Mouse (Mus musculus) forebrain, postnatal 0 days (tissue): ENCODE data around the gene Prr5l. TPM values are rescaled to one million over a fixed set of nuclear protein-coding genes. Genes with fewer than 3 reads are reported as not detected.
A peak's percentile ranks its signal among the peaks of the same experiment; 100 is the strongest.

ENCODE experiments used
- ATAC-seq: fragments of 200-750 bp; cut with Nextera tagmentation; 2 replicates; pipeline ENCODE4 v1.8.0; 2017; ENCODE audit warnings: mild to moderate bottlenecking, moderate library complexity
- DNase-seq: peaks from one replicate; pipeline ENCODE4 v3.0.0-alpha.2; 2015
- H3K27ac ChIP-seq: fragments of 300-500 bp; sonication (generic); 2 replicates; pipeline ENCODE4 v1.5.1; 2014; ENCODE audit warnings: low read depth, mild to moderate bottlenecking, antibody characterized with exemption, low read length, moderate library complexity, mixed read lengths
- H3K27me3 ChIP-seq: fragments of 300-500 bp; sonication (generic); 2 replicates; pipeline ENCODE4 v1.6.1; 2014; ENCODE audit warnings: mild to moderate bottlenecking, low read length, mixed read lengths; ENCODE audit not compliant: insufficient read depth
- H3K36me3 ChIP-seq: fragments of 300-500 bp; sonication (generic); 2 replicates; pipeline ENCODE4 v1.6.1; 2014; ENCODE audit warnings: mild to moderate bottlenecking, moderate library complexity; ENCODE audit not compliant: insufficient read depth
- H3K4me1 ChIP-seq: fragments of 300-500 bp; sonication (generic); 2 replicates; pipeline ENCODE4 v1.6.1; 2014; ENCODE audit warnings: antibody characterized with exemption; ENCODE audit not compliant: insufficient read depth
- H3K4me2 ChIP-seq: fragments of 300-500 bp; sonication (generic); 2 replicates; pipeline ENCODE4 v1.6.1; 2014; ENCODE audit warnings: low read depth, mild to moderate bottlenecking, moderate library complexity
- H3K4me3 ChIP-seq: fragments of 300-500 bp; sonication (generic); 2 replicates; pipeline ENCODE4 v1.5.1; 2014; ENCODE audit warnings: low read depth, low read length, mixed read lengths
- H3K9ac ChIP-seq: fragments of 300-500 bp; sonication (generic); 2 replicates; pipeline ENCODE4 v1.6.1; 2014; ENCODE audit warnings: mild to moderate bottlenecking
- H3K9me3 ChIP-seq: fragments of 300-500 bp; sonication (generic); 2 replicates; pipeline ENCODE4 v1.6.1; 2016; ENCODE audit warnings: low read length
- CTCF ChIP-seq: sonication (generic); IDR thresholded peaks from 2 replicates; pipeline ENCODE4 v1.5.1; 2016; ENCODE audit warnings: antibody characterized with exemption, control low read depth, low read depth
- WGBS: fragments of 180-500 bp; shearing (Covaris S2); extraction: QIAGEN DNeasy Blood & Tissue Kit; methylation state at CpG from one replicate; pipeline ENCODE4 v1.1.7; 2014; 5-methylcytosine and 5-hydroxymethylcytosine counted together
- polyA plus RNA-seq: library from polyadenylated mRNA; unstranded; fragments of >200 nt; fragmentation: Nextera tagmentation; extraction: Ambion mirVana; gene quantifications from 2 replicates; pipeline ENCODE4 v1.2.1, GENCODE M21; 2015
- total RNA-seq: library from RNA; depleted of rRNA; stranded (reverse); fragments of >200 nt; gene quantifications from 2 replicates; pipeline ENCODE4 v1.2.3, GENCODE M21; 2014

The Prr5l gene
- total and polyA plus RNA-seq, 2 experiments from 2014 or later: 4.2 to 5.6 TPM

DNA sequence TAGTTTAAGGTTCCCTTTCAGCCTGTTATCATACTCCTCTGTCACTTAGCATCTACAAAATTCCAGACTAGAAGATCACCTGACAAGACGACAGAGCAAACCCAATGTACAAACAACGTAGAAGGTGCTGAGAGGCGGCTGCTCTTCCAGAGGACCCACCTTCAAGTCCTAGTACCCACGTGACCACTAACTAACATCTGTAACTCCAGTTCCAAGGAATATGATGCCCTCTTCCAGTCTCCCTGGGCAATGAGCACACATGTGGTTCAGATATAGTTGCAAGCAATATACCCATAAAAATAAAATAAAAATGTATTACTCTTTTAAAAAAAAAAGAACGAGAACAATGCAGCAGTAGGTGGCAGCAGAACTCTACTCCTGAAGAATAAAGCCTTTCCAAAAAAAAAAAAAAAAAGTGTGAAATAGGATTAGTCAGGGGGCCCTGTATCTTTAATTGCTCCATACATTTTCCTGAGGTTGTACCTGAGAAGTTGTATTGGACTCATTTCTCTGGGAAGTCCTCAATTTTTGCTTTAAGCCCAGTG lies 176.8 kb downstream of the Prr5l start:
- Histone ChIP-seq H3K36me3 (0 out of 2 replicates have a peak, but pooled peaks cover under 1% of the 10 kb centered on the region), H3K27ac (no peak overlapping the region), H3K4me1 (no peaks in the 10 kb centered on the region), H3K4me3 (no peak overlapping the region), H3K9me3 (no peaks in the 10 kb centered on the region), H3K9ac (no peak overlapping the region), H3K27me3 (no peaks in the 10 kb centered on the region), H3K4me2 (no peak overlapping the region)
- DNase-seq (peak; percentile 66), ATAC-seq (no peak)
- TF ChIP-seq CTCF: peak; percentile 67
- 46% methylated on average over 5 of the region's 5 CpGs for WGBS

DNA sequence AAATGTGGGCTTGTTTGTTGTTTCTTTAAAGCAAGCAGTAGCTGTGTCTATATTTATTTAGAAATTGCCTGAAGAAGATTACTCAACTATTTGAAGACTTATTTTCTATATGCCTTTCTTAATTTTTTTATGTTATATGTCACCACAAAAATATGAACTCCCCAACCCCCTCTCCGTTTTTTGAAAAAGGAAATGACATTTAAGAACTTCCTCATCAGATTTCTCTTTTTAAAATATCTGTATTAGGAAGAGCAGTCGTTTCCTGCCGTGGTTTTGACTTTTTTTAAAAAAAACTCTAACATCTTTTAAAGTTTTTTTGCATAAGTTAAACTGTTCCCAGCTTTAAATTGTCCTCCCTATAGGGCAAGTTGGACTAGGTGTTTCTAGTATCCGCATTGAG lies 183.5 kb downstream of the Prr5l start:
- ATAC-seq: no peak
- Histone ChIP-seq H3K4me1 (no peaks in the 10 kb centered on the region), H3K36me3 (peaks cover 42% of the 10 kb centered on the region), H3K9ac (no peak overlapping the region), H3K4me2 (no peak overlapping the region), H3K27ac (no peak overlapping the region), H3K4me3 (no peak overlapping the region), H3K27me3 (no peaks in the 10 kb centered on the region), H3K9me3 (no peaks in the 10 kb centered on the region)
- WGBS: 94% methylated on average over 4 of the region's 4 CpGs
- no peak for TF ChIP-seq CTCF
- DNase-seq: no peak

DNA sequence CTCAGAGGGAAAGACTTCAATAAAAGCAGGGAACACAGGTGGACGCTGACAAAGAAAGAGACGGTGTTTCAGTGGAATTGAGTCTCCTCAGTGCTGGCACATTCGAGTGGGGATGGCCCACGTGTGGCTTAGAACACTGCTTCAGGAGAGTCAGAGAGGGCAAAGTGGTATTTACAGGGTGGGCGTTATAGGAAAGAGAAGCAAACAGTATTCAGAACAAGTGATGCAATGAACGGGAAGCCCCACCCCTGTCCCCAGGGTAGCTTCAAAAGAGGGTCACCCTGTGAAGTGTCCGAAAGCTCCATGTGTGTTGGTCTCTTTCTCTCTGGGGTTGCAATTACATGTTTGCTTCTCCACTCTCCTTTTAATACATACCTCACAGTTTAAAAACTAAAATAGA lies 187.2 kb downstream of the Prr5l start:
- TF ChIP-seq CTCF: no peak
- Histone ChIP-seq H3K4me3 (no peak overlapping the region), H3K9ac (no peak overlapping the region), H3K4me2 (no peak overlapping the region), H3K9me3 (no peaks in the 10 kb centered on the region), H3K36me3 (peaks cover 51% of the 10 kb centered on the region), H3K4me1 (no peaks in the 10 kb centered on the region), H3K27ac (no peak overlapping the region), H3K27me3 (no peaks in the 10 kb centered on the region)
- ATAC-seq (no peak), DNase-seq (no peak)
- 89% methylated on average over 7 of the region's 7 CpGs for WGBS

DNA sequence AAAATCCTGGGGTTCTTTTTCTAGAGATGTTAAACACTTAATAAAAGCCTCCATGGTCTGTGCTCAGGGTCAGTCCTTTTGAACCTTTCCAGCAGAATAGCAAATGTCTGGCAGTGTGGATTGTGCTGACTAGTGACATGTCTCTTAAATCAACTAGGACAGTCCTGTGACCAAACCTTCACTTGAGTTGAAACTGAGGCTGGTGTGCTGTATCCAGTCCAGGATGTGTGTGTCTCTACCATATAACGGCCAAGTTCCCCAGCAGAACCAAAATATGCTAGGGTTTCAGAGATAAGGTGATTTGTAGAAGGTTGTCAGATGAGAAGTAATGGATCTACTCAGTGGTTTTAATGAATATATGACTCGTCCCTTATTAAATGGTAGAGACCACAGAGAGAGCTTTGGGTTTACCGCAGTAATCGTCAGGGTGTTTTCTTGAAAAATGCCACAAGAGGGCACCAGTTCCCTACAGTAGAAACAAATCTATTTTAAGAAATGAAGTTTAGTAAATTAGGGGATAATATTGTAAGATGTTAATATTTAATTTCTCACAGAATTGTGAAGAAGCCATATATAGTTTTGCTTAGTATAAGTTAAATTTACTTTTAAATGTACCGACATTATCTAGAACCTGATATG lies 189.1 kb downstream of the Prr5l start:
- H3K4me2 ChIP-seq: no peak overlapping the region
- peak; percentile 69 for TF ChIP-seq CTCF
- 52% methylated on average over 5 of the region's 5 CpGs for WGBS
- H3K4me1 ChIP-seq: no peaks in the 10 kb centered on the region
- no peak overlapping the region for H3K4me3 ChIP-seq
- H3K9ac ChIP-seq: no peak overlapping the region
- H3K9me3 ChIP-seq: no peaks in the 10 kb centered on the region
- H3K27me3 ChIP-seq: no peaks in the 10 kb centered on the region
- ATAC-seq (0 out of 2 replicates have a peak, but pooled peaks have one; percentile 7), DNase-seq (peak; percentile 68)
- H3K36me3 ChIP-seq: peaks cover 54% of the 10 kb centered on the region
- H3K27ac ChIP-seq: no peak overlapping the region

DNA sequence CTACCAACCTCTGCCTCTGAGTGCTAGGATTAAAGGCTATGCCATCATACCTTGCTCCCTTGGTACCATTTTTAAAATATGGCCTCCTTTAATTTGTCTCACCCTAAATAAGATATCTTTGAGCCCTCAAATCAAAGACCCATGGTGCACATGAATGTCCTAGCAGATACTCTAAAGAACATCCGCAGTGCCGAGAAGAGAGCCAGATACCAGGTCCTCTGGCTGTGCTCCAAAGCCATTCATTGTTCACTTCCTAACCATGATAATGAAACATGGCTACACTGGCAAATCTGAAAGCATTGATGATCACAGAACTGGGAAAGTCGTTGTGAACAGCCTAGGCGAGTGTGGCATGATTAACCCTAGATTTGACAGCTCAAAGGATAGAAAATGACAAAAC lies 189.8 kb downstream of the Prr5l start:
- no peak for TF ChIP-seq CTCF
- Histone ChIP-seq H3K4me2 (no peak overlapping the region), H3K4me1 (no peaks in the 10 kb centered on the region), H3K27me3 (no peaks in the 10 kb centered on the region), H3K9ac (no peak overlapping the region), H3K36me3 (peaks cover 48% of the 10 kb centered on the region), H3K4me3 (no peak overlapping the region), H3K9me3 (no peaks in the 10 kb centered on the region), H3K27ac (no peak overlapping the region)
- WGBS: 35% methylated on average over 4 of the region's 4 CpGs
- ATAC-seq: peak; percentile 44; the same call in 1 of the 2 replicates
- no peak for DNase-seq

DNA sequence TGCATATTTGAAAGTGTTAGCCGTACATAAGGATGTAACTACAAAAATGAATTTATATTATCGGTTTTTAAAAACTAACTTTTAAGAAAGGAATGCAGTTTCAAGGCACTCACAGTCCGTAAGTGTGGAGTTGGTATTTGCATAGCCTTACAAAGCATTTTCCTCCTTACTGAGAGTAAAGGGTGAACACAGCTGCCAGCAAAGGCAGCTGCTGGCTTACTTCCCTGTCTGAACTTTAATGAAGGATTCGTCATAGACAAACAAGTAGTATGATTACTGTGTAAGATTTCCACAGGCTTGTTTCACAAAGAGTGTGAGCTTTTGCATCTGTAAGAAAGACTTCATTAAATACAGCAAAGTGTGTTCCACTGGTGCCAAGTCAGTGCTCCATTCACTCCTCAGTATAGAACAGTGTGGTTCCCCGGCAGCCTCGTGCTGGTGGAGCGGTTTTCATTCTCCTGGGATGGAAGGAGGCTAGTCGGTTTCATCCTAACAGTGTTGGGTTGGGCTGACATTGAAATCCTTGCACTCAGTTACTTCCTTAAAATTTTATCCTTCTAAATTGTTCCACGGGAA lies 192.5 kb downstream of the Prr5l start:
- 71% methylated on average over 9 of the region's 9 CpGs for WGBS
- no peak for TF ChIP-seq CTCF
- no peaks in the 10 kb centered on the region for H3K4me1 ChIP-seq
- ATAC-seq: peak; percentile 77
- peak; percentile 17 for DNase-seq
- H3K9me3 ChIP-seq: no peaks in the 10 kb centered on the region
- no peaks in the 10 kb centered on the region for H3K27me3 ChIP-seq
- H3K9ac ChIP-seq: no peak overlapping the region
- H3K4me2 ChIP-seq: no peak overlapping the region
- no peak overlapping the region for H3K4me3 ChIP-seq
- H3K36me3 ChIP-seq: peaks cover 37% of the 10 kb centered on the region
- no peak overlapping the region for H3K27ac ChIP-seq

DNA sequence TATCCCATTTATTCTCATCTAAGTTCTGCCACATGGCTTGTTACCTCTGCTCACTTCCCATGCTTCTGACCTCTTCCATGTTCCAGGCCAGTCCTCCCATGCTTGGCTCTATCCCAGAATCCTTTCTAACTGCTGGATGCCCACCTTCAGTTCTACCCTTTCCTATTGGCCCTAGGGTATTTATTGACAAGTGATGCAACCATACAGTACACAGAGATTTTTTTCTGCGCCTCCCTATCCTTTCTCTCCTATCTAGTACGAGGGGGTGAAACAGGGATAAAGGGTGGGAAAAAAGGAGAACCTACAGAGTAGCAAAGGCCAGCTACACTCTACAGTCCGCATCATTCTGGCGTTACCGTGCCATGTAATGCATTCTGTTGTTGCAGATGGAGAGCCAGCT lies 194.8 kb downstream of the Prr5l start:
- no peak for DNase-seq
- no peak for TF ChIP-seq CTCF
- Histone ChIP-seq H3K36me3 (peaks cover 34% of the 10 kb centered on the region), H3K4me3 (no peak overlapping the region), H3K9ac (no peak overlapping the region), H3K27me3 (no peaks in the 10 kb centered on the region), H3K9me3 (no peaks in the 10 kb centered on the region), H3K4me2 (no peak overlapping the region), H3K27ac (no peak overlapping the region), H3K4me1 (no peaks in the 10 kb centered on the region)
- peak; percentile 34 for ATAC-seq
- 81% methylated on average over 5 of the region's 5 CpGs for WGBS
